Mouse (Mus musculus) activated CD4-positive, CD25-positive, alpha-beta regulatory T cell, adult 9 weeks (primary cell): ENCODE measurements around the gene Rfesd. TPM values are rescaled to one million over a fixed set of nuclear protein-coding genes. Genes with fewer than 3 reads are reported as not detected.

Experiments used
- polyA plus RNA-seq: library from polyadenylated mRNA; unstranded; fragments of 100-300 nt; shearing (Covaris generic); gene quantifications from one replicate; pipeline ENCODE4 v1.2.1, GENCODE M21; 2017

Rfesd gene
- 35.7 TPM for polyA plus RNA-seq

DNA sequence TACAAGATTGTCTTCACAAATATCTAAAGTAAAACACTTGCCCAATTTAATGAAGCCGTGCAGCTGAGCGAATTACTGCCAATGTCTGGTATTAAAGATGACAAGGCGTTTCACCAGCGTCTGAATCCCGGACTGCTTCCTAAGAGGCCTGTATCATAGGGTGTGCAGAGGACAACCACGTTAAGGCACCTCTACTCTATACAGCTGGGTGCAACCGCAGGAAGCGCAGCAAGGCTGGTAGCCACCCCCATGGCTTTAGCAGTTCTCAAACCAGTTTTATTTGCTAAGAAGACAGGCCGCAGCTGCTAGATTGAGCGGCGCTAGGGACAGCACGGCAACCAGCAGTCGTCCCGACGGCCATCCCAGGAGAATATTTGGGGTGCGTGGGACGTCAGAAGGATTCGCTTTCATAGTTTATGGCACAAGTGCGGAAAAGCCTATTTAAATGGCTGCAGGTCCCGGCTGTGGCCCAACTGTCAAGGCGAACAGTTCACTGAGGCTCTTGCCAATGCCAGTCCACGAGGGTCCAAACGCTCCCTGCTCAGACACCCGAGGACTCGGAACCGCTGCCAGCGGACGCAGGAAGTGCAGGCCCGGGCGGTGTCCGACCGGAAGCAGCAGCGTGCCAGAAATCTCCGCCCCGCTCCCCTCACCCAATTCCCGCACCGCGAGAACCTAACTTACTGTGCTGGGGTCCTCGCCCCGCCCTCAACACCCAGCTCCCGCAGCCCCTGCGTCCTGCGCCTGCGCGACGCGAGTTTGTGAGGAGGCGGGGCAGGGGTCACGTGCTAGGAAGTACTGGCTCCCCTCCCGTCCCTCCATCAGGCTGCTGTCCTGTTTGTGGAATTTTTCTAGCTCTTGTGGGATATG is at the start of gene Rfesd:
Rfesd (minus strand) TSS at position 746 of the 870 bp plus-strand sequence.

DNA sequence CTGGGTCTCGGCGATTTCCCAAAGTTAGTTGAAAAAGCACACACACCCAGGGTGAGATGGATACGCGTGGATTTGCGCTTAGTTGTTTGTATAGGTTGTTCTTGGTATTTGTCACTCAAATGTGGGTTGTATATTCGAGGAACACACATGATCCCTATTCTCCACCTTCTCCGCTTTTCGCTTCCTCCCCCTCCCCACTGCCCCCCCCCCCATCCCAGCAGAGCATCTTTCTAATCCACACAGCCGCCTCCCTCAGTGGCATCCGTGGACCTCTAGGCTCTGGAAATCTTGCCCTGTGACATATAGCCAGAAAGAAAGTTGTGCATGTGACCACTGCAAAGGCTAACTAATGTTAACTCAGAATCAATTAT is 38.4 kb upstream of the Rfesd start, which contains the start of gene Gpr150:
Gpr150 (minus strand) TSS at position 101 of the 371 bp plus-strand sequence.

GRCm38 (mm10) chr13:75966850-75967249 is 51.7 kb downstream of the Rfesd start, which contains the start of gene Spata9:
Gene Spata9 (plus strand): TSS chr13:75967150.

Other genes with a start within 250 kb of the Rfesd start
- 310 TPM for gene Glrx, start 178.9 kb downstream of the Rfesd start, polyA plus RNA-seq
- gene Rhobtb3, start 74.8 kb downstream of the Rfesd start, polyA plus RNA-seq: not detected
- gene Spata9, start 51.6 kb downstream of the Rfesd start, polyA plus RNA-seq: not detected
- gene Gpr150, start 38.3 kb upstream of the Rfesd start, polyA plus RNA-seq: not detected
- gene Arsk, start 79.9 kb upstream of the Rfesd start, polyA plus RNA-seq: 6.6 TPM
- gene Ttc37, start 80.0 kb upstream of the Rfesd start, polyA plus RNA-seq: 26.1 TPM